Mouse (Mus musculus) CD4-positive, CD25-positive, alpha-beta regulatory T cell, adult 2 months (primary cell): ENCODE results near the gene Osbpl8.

Experiments used
- DNase-seq: peaks from one replicate; pipeline ENCODE4 v3.0.0-alpha.2; 2012; ENCODE audit warnings: low read depth, low spot score

The Osbpl8 gene

DNA sequence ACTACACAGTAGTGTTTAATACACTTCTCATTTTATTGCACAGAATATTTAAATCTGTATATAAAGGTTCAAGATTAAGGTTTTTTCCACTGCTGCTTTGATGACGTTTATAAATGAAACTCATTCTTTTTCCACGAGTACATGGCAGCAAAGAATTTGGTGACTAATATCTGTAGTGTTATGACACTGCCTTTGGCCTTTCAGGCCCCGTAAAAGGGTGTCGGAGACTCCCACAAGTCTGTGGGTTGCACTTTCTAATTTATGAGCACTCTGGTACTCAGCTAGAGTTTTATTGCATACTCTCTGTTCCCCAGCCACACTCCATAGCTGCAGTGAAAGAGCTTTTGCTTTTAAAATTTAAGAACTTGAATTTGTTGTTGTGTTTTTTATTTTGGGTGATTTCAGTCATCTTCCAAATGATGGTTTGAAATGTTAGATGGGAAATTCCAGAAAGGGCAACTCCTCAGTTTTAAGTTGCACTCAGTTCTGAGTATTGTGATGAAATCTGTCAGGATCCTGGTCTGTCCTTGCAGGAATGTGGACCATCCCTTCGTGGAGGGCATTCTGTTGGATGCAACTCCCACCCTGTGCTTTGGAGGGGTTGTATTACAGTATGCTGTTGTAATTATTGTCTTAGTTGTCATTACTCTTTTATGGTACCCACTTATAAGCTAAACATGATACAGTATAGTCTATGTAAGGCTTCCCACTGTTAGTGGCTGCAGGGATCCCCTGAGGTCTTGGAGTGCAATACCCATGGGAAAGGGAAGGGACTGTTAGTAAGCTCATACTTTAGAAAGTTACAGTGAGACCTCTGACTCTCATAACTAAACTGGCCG, 70.1 kb downstream of the Osbpl8 start:
- DNase-seq, result peak; percentile 78

DNA sequence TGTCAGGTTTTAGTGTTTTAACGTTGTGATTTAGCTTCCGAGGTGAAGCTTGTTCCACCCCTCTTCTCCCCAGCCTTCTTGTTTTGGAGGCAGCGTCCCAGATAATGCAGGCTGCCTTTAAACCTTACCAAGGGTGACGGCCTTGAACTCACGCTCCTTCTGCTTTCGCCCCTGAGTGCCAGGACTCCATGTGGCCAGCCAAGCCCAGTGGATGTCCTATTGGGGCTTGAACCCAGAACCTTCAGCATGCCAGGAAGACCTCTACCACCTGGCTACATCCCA, 70.7 kb downstream of the Osbpl8 start:
- no peak for DNase-seq

GRCm38 (mm10) chr10:111237434-111237833, 72.9 kb downstream of the Osbpl8 start:
- no peak for DNase-seq

GRCm38 (mm10) chr10:111242677-111243076, 78.1 kb downstream of the Osbpl8 start:
- DNase-seq, result no peak

DNA sequence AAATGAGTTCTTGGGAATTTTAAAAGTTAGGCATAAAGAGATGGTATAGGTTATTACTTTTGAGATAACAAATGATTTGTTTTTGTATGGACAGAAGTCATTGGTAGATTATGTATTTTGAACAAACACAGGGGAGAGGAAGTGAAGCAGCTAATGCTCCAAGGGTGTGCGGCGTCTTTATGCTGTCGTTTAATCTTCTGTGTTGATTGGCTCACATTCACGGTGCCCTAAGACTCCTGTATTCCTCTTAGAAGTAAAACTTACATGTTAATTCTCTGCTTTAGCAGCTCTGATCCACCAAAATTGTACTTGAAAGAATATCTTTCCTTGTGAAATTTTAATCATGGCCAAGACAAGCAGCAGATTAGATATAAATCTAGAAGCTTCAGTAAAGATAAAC, 83.1 kb downstream of the Osbpl8 start:
- no peak for DNase-seq

- no peak for DNase-seq
These were observed 83.6 kb downstream of the Osbpl8 start for GRCm38 (mm10) chr10:111248177-111248576.

DNA sequence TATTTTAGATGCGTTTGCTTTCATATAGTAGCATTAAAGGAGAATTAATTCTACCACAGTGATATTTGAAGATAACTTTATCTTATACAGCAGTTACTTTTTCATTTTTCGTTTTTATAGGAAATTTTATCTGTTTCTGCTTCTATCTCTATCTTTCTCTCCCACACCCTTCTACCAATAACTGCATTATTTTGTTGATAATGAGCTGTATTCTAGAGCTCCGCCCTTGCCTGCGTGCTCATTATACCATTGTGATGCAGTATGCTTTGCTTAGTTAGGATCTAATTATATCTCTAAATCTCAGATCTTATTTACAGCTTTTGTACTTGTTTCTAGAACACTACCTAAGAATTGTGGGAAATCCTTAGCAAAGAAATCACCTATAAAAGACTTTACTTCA, 85.6 kb downstream of the Osbpl8 start:
- no peak for DNase-seq

DNA sequence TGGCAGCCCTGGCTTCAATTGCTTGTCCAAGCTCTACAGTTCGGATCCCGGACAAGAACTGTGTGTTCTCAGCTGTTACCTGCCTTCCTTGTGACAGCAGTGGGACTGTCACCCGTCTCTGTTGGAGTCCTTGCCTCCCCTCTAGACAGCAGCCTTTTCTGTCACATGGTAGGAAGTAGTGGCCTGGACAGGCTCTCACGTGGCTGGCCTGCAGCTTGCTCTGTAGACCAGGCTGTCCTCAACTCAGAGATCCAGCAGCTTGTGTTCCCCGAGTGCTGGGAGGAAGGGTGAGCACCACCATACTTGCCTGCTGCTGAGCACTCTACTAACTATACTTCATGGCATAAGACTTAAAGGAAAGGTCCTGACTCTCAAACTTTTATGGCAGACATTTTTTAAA, 87.1 kb downstream of the Osbpl8 start:
- no peak for DNase-seq

- no peak for DNase-seq
These were observed 90.7 kb downstream of the Osbpl8 start for GRCm38 (mm10) chr10:111255228-111255627.

- no peak for DNase-seq
These were observed 91.6 kb downstream of the Osbpl8 start for GRCm38 (mm10) chr10:111256156-111256555.

DNA sequence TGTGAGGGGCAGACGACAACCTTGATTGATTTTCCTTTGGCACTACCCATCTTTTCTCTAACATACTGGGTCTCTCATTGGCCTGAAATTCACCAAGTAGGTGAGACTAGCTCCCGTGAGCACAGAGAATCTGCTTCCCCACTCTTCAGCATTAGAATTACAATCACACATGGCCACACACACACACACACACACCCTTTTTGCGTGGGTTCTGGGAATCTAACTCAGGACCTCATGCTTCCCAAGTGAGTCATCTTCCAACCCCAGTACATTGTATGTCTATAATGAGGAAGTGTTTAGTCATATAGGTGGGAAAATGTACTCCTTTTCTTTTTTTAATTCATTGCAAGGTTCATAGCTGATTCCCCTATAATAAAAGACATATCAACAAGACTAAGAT, 92.8 kb downstream of the Osbpl8 start:
- DNase-seq, result no peak

- DNase-seq, result no peak
These were observed 93.7 kb downstream of the Osbpl8 start for GRCm38 (mm10) chr10:111258256-111258655.

- no peak for DNase-seq
These were observed 107.1 kb downstream of the Osbpl8 start for GRCm38 (mm10) chr10:111271687-111272086.

GRCm38 (mm10) chr10:111272905-111273304, 108.4 kb downstream of the Osbpl8 start:
- no peak for DNase-seq

- DNase-seq, result no peak
These were observed 109.0 kb downstream of the Osbpl8 start for GRCm38 (mm10) chr10:111273463-111274088.

- DNase-seq, result no peak
These were observed 111.3 kb downstream of the Osbpl8 start for GRCm38 (mm10) chr10:111275822-111276221.

GRCm38 (mm10) chr10:111297631-111298030, 133.1 kb downstream of the Osbpl8 start:
- DNase-seq, result peak; percentile 3

DNA sequence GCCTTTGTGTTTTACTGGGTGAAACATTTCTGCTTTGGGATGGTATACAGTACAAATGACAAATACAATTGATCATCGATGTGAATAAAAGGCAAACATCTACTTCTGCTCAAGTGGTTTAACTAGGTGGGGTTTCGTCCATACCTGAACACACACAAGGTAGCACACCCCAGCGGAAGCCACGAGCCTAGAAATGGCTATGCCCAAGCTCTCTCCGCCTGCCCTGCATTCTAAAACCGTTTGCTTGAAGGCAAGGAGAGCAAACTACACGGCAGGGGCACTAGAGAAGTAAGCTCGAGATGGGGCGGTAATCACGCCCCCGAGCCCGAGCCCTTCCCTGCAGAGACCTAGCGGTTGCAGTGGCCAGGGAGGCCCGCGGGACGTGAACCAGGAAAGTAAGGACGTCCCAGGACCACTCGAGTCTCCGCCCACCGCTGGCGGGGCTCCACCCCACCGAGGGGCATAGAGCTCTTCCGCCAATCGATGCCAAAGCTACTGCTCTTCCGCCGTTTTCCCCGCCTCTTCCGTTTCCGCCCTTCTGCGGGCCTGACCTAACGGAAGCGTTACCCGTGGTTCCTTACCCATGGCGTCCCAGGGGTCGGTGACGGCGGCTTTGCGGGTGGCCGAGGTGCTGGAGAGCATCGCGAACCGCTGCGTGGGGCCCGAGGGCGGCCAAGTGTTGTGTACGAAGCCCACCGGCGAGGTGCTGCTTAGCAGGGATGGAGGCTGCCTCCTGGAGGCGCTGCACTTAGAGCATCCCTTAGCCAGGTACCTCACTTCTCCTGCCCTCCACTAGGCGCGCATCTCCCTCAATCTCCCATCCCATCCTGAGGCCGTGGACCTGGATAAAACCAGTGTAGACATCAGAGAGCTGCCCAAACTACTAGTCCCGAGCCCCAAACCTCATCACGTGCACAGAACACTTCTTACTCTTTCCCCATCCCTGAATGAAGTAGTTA, 133.9 kb downstream of the Osbpl8 start, which contains the start of gene Bbs10:
Gene Bbs10 (plus strand): TSS at position 540 of the 959 bp plus-strand sequence.
- DNase-seq, result peak; percentile 96

- no peak for DNase-seq
These were observed 135.0 kb downstream of the Osbpl8 start for GRCm38 (mm10) chr10:111299591-111299990.

DNA sequence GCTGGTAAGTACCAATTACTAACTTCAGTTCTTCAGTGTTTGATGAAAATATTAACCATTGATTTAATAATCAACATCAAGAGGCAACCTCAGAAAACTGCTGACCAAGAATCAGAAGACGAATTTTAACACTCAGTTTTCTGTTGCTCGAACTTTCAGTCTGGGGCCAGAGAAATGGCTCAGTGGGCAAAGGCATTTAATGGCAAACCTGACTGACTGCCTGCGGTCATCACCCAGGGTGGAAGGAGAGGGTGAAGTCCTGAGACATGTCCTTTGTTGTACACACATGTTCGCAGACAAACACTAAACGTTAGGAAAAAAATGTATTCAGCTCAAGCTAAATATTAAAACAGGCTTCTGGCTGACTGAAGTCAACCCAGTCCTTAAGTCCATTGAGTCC, 136.5 kb downstream of the Osbpl8 start:
- no peak for DNase-seq

DNA sequence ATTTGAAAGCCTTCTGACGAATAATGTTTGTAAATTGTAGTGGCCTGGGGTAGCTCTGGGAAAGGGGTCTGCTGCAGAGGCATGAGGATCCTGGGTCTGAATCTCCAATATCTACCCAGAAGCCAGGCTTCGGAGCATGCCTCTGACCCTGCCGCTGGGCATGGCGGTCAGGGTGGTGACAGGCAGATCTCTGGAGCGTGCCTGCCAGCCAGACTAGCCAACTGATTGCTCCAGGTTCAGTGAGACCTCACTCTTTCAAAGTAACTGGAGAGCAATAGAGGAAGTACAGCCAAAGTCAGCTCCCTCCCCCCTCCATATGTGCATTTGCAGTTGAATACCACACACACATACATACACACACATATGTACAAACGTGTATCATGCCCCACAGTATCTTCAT, 137.9 kb downstream of the Osbpl8 start:
- DNase-seq, result no peak

GRCm38 (mm10) chr10:111308850-111309501, 144.4 kb downstream of the Osbpl8 start:
- DNase-seq, result no peak
